Mouse (Mus musculus): ENCODE measurements around the gene Acan. TPM values are rescaled to one million over a fixed set of nuclear protein-coding genes. Genes with fewer than 3 reads are reported as not detected.

The Acan gene
- not detected in 2 replicates for total RNA-seq (2017)

DNA sequence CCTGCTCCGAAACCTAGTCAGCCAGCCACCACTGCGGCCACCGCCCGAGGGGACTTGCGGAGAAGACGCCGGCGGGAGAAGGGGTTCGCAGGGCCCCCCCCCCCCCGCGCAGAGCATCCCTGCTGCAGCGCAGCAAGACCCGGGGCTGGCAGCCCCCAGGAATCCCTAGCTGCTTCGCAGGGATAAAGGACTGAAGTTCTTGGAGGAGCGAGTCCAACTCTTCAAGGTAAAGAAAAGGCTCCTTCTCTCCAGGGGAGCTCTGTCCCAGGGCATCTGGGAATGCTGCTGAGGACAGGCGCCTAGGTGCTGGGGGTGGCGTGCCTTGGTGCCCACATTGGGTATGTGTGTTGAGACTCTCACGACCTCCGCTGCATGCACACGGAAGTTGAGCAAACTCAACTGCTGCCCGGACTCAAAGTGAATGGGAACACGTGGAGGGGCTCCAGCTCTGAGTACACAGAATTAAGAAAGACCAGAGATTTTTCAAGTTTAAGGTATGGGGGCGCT is at the start of gene Acan:
Acan (plus strand) TSS at position 101 of the 507 bp plus-strand sequence.
- no peak for ATAC-seq (replicated peaks; ENCODE audit: low read depth, poor library complexity, severe bottlenecking)

DNA sequence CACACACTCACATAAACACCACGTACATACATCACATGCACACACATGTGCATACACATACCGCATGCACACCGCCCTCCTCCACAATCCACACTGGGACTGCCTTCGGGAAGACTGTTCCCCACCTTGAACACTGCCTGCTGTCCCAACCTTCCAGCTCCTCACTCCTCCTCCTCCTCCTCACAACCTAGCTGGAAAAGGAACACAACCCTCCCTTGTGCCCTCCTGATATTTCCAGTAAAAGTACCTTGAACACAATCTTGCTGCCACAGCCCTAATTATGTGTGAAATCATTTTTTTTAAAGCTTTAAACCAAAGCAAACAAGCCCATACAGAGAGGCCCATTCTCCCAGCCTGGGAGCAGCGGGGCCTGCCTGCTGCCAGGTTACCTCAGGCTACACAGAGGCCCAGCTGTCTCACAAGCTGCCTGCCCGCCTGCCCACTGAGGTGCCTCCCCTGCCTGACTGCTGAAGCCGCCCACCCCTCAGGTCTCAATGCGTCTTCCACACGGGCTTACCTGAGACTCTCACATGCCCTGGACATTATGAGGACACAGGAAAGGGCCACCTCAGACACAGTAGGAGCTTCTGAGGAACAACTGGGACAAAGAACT is 31.9 kb upstream of the Acan start:
- ATAC-seq (replicated peaks; ENCODE audit: low read depth, poor library complexity, severe bottlenecking), result no peak

DNA sequence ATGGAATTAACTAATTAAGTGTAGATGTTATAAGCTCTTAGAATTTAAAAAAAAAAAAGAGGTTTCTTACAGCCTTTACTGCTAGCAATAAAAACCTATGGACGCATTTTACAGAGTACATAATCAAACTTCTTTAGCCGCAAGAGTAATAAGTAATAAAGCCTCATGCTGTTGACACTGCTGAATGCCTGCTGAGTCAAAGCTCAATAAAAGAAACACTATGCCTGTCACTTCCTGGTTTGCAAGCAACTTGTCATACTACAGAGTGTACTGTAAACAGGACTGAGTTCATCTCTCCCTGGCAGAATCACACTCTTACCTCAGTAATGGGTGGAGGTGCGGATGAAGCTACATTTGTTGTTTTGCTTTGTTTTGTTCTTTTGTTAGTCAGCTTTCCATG is 24.1 kb upstream of the Acan start:
- ATAC-seq (replicated peaks; ENCODE audit: low read depth, poor library complexity, severe bottlenecking), result no peak

DNA sequence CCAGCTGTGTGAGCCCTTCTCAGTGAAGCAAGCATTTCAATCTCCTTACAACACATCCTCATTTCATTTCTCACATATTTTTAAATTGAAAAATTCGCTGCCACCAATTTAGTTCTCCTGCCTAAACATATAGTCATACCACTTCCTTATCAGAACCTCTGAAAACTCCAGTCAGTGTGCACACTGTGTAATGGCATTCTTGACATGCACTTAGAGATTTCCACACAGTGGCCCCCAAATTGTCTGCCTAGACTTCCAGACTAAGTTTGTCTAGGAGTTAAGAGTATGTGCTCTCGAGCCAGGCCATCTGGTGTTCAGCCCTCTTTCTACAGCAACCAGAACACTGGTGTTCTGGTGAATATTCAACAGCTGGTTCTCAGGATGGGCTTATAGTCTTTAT is 19.5 kb upstream of the Acan start:
- ATAC-seq (replicated peaks; ENCODE audit: low read depth, poor library complexity, severe bottlenecking), result no peak

DNA sequence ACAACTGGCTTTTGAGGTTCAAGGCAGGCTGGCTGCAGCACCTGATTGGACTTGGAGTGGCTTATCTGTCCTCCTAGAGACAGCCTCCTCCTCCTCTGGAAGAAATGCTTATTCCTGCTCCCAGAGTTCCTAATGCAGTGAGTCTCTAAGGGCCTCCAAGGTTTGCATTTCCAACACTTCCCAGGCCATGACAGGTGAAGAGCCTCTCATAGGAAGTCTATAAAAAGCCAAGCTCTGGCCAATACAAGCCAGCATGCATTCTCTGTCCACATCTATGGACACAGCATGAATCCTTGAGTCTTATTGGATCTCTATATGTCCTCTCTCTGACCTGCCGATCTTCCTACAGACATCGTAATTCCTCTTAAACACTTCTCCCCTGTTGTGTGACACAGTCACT is 18.8 kb upstream of the Acan start:
- no peak for ATAC-seq (replicated peaks; ENCODE audit: low read depth, poor library complexity, severe bottlenecking)

DNA sequence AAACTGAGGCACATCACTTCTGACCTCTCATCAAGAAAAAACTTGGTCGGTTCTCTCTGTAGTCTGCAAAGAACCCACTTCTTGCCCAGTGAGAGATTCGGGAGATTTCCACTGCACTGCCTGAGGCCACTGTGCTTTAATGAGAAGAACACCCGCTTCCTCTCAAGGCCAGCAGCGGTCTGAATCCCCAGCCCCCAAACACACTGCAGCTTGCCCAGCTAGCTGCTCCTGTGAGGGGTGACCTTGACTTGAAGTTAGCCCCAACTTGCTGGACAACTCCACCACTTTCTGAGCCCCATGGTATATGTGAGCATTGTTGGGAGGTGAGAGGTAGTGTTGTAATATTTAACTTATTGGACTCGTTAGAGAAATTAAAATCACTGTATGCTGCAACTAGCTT is 1.2 kb upstream of the Acan start:
- no peak for ATAC-seq (replicated peaks; ENCODE audit: low read depth, poor library complexity, severe bottlenecking)

DNA sequence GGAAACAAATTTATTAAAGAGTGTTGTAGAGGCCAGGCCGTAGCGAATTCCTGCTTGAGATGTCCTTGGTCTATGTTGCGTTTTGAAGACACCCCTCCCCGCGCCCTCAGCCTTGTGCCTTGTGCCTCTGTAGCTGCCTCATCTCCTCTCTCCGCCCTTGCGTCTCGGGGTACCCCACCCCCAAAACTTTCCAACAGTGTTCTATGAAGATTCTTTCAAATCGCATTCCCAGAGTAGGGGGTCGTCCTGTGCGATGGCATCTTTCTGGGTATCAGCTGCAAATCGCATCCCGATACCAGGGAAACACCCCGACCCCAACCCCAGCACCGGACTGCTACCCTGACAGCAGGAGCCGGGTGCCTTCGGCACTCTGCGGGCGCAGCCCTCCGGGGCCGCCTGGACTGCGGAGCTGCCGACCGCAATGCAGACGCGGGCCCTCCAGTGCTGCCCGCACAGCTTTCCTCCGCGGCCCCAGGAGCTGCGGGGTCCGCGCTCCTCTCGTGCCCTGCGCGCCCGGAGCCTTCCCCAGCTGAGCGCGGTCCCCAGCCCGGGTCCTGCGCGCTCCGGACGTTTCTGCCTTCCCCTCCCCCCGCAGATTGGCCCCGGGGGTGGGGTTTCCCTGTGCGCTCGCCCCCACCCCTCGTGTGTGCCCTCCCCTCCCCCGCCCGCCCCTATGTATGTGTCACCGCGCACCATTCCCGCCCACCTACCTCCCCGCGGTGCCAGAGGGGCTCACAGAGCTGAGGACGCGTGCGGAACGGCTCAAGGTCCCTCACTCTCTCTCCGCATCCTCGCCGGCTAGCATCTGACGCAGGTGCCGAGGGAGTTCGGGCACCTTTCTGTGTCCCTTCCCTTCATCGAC is 531 bp upstream of the Acan start:
- ATAC-seq (replicated peaks; ENCODE audit: low read depth, poor library complexity, severe bottlenecking), result 0 out of 2 replicates have a peak, but pooled peaks have one; percentile 11

DNA sequence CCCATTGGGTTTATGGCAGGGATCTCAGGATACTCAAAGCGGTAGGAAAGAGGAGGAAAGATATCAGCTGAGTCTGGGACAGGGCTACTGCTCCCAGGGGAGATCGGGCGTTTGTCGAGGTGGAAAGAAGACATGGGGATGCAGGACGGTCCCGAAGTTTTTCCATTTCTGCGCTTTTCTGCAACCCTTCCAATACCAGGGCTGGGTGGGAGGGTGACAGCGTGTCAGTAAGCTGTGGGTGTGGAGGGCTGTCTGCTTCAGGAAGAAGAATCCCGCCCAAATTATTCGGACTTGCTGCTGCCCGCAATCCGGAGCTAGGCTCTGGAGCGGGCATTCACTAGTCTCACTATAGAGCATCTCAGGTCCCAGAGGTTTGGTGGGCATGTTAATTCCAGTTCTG is 828 bp downstream of the Acan start:
- ATAC-seq (replicated peaks; ENCODE audit: low read depth, poor library complexity, severe bottlenecking), result no peak

DNA sequence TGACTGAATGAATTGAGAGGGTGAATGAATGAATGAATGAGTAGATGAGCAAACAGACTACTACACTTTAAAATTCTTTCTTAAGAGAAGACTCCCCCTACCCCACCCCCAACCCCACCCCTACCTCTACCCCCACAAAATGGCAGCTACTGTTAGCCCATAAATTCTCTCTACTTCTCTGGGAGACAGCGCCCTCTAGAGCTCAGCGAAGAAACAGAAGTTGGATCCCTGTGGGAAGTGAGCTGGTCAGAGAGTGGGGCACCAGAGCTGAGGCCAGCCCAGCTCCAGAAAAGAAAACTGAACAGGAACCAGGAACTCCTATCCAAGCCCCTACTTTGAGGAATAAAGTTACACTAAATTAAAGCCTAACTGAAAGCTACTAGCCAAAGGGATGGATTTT is 5.3 kb downstream of the Acan start:
- ATAC-seq (replicated peaks; ENCODE audit: low read depth, poor library complexity, severe bottlenecking), result no peak

DNA sequence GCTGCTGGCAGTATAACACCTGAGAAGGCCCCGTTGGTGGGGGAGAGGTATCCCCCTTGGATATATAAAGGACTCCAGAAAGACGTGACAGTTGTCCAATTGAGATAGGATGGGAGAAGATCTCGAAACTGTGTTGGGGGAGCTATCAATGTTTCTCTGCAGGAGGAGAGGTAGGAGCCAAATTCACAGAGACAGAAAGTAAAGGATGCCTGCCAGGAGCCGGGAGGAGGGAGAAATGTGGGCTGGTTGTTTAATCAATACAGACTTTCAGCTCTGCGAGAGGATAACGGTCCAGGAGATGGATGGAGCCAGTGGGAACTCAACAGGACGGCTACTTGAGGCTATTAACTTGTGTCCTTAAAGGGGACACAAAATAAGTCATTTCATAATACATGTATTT is 14.2 kb downstream of the Acan start:
- ATAC-seq (replicated peaks; ENCODE audit: low read depth, poor library complexity, severe bottlenecking), result no peak

DNA sequence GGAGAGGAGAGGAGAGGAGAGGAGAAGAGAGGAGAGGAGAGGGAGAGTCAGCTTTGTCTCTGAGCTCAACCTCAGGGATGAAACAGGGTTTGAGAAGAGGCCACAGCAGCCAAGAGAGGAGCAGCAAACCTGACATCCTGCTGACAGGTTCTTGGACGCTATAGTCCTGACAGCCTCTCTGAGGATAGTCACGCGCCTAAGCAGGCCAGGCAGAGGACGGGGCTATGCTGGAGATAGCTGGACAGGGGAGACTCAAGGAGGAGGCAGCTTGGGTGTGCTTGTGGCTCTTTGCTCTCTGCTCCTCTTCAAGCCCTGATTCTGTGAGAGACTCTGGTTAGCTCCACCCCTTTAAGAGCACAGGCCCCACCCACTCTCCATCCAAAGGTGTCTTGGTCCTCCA is 14.9 kb downstream of the Acan start:
- no peak for ATAC-seq (replicated peaks; ENCODE audit: low read depth, poor library complexity, severe bottlenecking)

DNA sequence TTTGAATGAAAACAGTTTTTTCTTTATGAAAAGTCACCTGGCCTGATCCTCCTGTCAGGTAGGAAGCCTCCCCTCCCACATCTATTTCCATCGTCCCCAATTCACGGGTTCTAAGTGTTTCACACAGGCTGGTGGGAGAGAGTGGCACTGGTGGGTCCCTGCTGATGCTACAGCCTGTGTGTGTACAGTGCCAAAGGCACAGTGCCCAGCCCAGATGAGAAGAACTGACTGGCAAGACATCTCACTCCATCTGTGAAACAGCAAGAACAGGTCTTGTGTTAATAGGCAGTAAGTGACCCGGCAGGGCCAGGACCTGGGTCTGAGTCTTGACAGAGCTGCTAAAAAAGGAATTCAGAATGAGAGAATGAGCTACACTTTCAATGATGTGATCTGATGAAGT is 25.9 kb downstream of the Acan start:
- ATAC-seq (replicated peaks; ENCODE audit: low read depth, poor library complexity, severe bottlenecking), result no peak

DNA sequence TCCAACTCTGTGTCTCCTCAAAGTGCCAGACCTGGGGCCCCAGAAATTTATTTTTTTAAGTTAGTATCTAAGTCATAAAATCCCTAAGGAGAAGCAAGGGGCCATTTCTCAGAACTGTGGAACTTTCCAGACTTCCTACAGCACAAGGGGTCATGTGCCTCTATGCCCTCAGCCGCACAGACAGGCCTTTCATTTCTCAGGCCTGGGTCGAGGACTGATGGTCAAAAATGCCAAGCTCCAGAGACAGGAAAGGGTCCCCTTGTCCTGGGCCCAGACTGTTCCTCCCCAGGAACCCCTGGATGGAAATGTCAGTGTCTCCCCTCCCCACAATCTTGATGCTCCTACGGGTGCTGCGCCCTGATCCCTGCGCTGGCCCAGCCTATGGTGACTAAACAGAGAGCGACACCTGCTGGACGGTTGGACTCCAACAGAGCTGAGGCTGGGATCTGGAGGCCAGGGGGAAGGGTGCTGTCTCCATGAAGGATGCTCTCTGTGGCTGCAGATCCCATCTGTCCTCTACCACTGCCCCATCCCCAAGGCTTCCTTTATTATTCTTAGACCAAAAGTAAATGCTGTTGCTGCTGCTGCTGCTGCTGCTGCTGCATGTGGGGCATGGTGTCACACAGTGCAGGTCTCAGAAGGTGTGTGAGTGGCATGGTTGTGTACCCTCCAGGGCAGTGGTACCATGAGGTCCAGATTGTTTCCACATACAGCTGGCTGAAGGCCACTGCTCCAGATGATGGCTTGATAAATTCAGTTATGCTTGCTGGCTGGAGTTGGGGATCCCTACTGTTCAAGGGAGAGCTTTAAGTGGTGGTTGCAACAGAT is 27.5 kb downstream of the Acan start:
- ATAC-seq (replicated peaks; ENCODE audit: low read depth, poor library complexity, severe bottlenecking), result peak; percentile 94

DNA sequence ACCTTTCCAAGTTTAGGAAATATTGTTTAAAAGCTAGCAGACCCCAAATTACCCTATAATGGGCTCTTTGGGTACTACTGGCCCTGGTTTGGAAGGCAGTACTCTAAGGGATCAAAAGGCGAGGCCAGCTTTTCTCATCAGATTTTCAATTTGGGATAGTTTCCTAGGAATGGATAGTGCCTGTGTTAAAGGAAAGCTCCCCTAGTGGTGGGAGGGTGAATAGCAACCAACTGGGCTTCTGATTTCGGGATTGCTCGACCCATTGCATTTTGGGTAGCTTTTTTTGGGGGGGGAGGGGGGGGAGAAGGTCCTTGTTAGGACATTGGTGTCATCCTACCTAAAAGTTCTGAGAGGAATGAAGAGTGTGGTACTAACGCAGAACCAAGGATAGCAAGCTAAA is 35.8 kb downstream of the Acan start:
- ATAC-seq (replicated peaks; ENCODE audit: low read depth, poor library complexity, severe bottlenecking), result no peak

DNA sequence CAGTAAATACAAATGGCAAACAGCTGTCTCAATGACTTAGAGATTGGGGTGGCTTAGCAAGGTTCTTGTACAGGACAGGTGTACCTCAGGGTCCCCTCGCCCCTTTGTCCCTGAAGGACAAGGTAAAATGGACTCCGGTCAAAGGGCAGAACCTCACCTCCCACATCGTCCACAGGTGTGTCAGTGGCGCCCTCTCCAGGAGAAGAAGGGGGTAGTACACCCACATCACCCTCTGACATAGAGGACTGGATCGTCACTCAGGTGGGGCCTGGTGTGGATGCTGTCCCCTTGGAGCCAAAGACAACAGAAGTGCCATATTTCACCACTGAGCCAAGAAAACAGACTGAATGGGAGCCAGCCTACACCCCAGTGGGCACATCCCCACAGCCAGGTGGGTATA is 43.2 kb downstream of the Acan start:
- ATAC-seq (replicated peaks; ENCODE audit: low read depth, poor library complexity, severe bottlenecking), result no peak

DNA sequence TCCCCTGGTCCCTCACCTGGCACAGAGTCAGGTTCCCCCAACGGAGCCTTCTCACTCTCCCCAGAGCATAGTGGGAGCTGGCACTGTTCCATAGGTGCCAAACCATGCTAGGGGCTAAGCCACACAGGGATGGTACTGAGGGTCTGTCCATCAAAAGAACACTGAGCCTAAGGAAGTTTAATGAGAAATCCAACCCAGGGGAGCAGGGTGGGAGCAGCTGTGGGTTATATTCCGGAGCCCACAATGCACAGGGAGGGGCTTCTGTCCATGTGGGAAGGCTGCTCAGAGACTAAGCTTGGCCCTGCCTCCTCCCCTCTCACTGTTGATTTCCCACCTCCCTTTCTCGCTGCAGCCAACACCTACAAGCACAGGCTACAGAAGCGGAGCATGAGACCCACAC is 60.6 kb downstream of the Acan start:
- no peak for ATAC-seq (replicated peaks; ENCODE audit: low read depth, poor library complexity, severe bottlenecking)

DNA sequence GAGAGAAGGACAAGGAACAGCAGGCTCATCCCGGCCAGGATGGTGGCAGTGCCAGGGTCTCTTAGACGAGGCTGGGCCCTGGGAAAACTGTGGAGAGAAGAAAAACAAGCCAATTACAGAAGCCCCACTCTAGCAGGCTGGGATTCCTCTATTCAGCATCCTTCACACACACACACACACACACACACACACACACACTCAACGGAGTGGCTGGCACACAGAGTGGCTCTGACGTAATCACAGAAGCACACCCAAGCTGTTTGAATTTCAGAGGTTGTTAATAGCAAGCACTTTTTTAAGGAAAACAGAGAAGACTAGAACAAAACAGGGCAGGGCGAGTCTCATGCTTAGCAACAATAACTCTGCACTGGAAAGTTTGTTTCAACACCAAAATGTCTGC is 70.2 kb downstream of the Acan start:
- no peak for ATAC-seq (replicated peaks; ENCODE audit: low read depth, poor library complexity, severe bottlenecking)

DNA sequence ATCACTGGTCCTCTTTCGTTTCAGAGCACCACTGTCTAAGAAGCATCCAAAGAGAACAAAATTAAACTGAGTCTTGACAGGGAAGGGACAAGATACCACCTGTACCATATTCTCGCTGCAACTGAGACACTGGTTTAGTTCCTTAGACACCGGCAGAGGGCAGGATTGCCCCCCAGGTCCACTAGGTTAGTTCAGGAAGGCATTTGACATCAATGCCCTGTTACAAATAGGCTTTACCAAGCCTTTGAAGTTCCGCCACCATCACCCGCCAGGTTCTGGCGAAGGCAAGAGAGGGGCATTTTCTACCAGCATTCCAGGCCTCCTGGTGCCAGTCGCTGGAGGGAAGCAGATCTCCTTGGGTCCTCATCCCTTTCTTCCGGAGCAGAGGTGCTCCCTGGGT is 76.6 kb downstream of the Acan start:
- no peak for ATAC-seq (replicated peaks; ENCODE audit: low read depth, poor library complexity, severe bottlenecking)

DNA sequence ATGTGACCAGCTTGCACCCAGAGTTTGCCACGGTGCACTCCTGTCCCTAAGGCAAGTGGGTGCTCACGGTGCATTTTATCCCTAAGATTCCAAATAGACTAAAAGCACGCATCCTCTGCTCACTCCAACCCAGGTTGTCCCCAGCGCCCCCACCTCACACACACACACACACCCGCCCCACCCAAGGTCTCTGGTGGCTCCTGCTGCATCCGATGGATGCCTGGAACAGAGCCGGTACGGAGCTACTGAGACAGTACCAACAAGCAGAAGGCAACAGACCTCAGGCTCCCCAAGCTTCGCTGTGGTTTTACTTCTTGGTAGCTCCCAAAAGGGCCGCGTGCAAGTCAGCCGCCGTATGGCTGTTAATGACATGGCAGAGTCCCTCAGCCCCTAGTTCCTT is 77.1 kb downstream of the Acan start:
- ATAC-seq (replicated peaks; ENCODE audit: low read depth, poor library complexity, severe bottlenecking), result no peak; the same call in 1 of the 2 replicates

DNA sequence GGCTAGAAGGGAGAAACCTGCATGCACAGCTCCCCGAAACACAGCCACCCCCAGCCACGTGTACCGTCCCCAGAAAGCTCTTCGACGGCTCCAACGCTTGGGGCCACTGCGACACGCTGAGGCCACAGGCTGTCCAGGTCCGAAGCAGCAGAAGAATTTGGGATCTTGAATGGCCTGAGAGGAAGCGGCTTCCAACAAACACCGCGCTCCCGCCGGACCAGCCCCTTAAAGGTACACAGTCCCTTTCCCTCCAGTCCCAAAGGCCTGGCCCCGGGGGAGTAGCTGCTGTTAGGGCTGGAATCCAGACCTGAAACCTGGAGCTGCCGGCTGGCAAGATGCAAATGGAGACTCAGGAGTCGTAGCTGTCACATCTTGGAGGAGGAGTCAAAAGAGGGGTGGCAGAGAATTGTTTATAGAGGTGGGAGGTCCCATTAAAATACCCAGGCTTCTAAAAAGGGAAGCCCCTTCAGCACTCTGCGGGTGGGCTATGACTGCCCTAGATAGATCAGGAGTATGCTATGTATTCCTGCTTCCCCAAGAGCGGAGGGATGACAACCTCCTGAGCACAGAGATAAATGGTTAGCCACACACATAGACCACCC is 77.7 kb downstream of the Acan start, which contains the start of gene Hapln3:
Hapln3 (minus strand) TSS at position 176 of the 602 bp plus-strand sequence.
- ATAC-seq (replicated peaks; ENCODE audit: low read depth, poor library complexity, severe bottlenecking), result no peak; the same call in 1 of the 2 replicates

Data from common myeloid progenitor, adult 5-6 weeks (primary cell).